Mouse (Mus musculus) mesoderm, embryonic 11.5 days (tissue): ENCODE results near the gene Naa20.
A peak's percentile ranks its signal among the peaks of the same experiment; 100 is the strongest.

Source experiments
- DNase-seq: peaks from one replicate; pipeline ENCODE4 v3.0.0-alpha.2; 2012; ENCODE audit warnings: low read depth, low spot score

The Naa20 gene

DNA sequence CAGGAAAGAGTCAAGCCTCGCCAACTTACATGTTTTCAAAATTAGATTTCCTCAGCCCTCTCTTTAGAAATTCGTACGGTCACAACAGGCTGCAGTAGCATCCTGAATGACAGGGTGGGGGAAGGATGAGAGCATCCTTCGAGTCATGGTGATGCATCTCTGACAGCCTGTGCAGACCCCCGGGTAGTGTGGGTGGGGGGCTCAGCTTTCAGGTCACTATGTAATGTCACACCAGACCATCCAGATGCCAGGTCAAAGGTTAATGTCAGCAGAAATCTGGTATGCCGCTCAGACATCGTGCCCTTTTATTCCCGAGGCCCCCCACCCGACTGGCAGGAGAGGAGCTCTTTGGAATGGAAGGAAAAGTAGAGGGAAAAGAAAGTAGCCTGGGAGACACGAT lies 48.3 kb downstream of the Naa20 start:
- DNase-seq: peak; percentile 65

DNA sequence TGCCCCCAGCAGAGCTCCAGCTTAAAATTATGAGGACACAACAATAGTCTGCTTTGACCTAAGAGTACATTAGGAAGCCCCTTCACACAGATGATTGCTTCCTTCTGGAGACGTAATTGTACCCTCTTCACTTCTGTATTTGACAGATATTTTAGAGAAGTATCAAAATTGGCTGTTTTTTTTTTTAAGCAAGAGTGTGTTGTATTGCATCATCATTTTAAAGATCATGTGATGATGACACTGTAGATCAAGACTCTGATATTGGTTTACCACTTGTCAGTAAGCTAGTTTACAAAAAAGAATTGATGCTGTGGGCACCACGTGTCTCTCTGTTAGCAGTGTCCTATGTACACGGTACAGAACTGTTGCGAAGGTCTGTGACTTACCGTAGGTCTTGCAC lies 50.8 kb downstream of the Naa20 start:
- DNase-seq: no peak

DNA sequence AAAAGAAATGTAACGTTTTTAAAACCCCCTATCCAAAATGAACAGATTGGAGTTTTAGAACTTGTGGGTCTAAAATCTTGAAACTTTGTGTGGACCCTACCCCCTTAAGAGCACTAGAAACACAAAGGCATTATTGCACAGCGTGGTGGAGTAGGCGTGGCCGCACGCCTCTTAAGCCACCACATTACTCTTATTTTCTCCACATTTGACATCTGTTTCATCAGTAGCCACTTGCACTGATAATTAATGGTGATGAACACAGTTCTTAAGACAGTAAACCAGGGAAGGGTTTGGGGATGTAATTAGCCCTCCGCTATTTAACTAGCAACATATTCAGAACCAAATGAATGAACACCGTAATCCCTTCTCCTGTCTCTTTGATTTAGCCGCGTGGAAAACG lies 53.9 kb downstream of the Naa20 start:
- no peak for DNase-seq

DNA sequence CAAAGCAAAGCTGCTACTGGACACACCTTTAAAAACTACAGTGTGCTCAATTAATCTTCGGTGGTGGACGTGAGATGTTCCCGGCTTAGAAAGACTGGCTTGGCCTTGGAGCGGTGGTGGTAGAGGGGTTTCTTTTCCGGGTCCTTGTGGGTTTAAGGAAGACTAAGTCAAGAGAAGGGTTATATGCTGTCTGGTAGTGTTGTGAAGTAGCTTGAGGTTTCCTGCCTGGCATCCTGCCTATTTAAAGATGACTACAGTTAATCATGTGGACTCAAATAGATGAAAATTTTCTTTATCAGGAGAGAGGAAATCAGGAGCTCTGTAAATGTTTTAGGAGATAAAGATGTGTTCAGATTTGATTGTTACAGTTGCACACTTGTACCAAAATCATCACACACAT lies 54.4 kb downstream of the Naa20 start:
- DNase-seq: no peak

DNA sequence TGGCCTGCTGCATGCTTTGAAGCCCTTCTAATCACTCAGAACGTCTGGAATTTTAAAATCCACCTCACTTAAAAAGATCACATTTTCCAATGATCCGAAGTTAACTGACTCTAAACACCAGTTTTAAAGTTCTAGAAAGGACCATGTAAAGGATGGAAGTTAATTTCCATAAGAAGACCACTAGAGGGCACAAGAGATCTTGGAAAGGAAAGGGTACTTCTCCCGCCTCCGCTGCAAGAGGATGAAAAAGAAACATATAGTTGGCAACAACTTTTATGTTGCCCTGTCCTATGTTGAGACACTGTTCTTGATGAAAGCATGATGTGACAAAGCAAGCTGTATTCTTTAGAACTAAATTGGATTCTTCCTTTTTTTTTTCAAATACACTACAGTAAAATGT lies 55.6 kb downstream of the Naa20 start:
- DNase-seq: peak; percentile 41

DNA sequence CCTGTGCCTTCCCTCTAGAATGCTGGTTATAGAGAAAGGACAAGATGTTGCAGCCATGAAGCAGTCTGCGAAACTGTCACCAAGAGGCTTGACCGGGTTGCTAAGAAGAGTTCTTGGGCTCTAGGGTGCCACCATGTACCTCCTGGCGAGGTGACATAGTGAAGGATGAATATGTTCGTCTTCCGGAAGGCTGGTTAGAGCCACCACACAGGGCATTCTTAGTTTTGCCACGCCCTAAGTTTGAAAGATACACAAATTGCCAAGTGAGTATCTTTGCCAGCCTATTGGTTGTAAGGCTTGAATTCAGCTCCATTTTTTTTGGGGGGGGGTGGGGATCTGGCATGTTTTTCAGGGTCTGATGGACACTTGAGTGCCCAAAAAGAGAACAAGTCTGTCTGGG lies 56.2 kb downstream of the Naa20 start:
- DNase-seq: no peak

DNA sequence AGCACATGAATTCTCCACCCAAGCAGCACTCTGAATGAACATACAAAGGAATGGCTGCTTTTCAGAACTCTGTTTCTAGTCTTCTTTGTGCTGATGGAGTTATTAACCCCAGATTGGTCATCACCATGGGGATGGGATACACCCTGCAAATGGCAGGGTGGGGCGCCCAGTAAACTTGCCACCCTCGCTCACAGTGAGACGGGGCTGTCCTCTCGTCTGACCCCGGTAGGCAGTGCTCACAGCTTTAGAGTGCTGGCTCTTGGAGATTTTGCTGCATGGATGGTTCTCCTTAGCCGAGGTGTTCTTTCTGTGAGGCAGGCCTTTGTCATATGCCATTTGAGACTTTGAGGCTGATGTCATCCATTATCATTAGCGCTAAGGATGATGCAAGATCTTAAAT lies 56.7 kb downstream of the Naa20 start:
- DNase-seq: no peak

DNA sequence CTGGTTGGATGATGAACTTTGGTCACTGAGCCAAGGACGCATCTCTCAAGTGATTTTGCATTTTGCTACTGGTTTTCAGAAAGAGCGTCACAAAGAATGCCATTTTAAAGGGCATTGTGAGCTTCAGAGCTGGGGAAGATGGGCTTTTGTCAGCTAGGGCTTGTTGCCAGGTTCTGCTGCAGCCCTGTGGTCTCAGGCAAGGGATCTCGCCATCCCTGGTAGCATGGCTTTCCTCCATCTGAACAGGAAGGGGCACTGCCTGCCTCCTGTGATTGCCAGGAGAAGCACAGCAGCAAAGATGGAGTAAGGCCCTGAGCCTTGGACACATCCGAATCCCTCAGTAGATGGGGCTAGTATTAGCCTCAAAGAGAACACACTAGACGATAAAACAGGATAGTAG lies 60.0 kb downstream of the Naa20 start:
- DNase-seq: no peak
